Mouse (Mus musculus) granulocyte monocyte progenitor cell, adult 5-6 weeks (primary cell): ENCODE data around the gene Agpat4. TPM values are rescaled to one million over a fixed set of nuclear protein-coding genes. Genes with fewer than 3 reads are reported as not detected.
A peak's percentile ranks its signal among the peaks of the same experiment; 100 is the strongest.

ENCODE experiments used
- ATAC-seq: replicated peaks from 2 replicates; pipeline ENCODE4 v1.8.0; 2016; ENCODE audit warnings: mild to moderate bottlenecking, moderate TSS enrichment, inconsistent platforms; ENCODE audit not compliant: poor library complexity, severe bottlenecking
- total RNA-seq, 2 experiments: library from RNA; stranded (forward) in 1 of 2; stranded (reverse) in 1 of 2; fragments of 200-712, 200-1000 nt in 1 of 2; fragments of >200 nt in 1 of 2; fragmentation: Nextera tagmentation in 1 of 2; gene quantifications; 2 replicates each; pipeline ENCODE4 v1.2.3; 2014 to 2017

Agpat4 gene
- total RNA-seq, 2 experiments from 2014 or later: 0.46 to 4.9 TPM

GRCm38 (mm10) chr17:12159187-12160060 is 40.9 kb downstream of the Agpat4 start:
- ATAC-seq: peak; percentile 81

DNA sequence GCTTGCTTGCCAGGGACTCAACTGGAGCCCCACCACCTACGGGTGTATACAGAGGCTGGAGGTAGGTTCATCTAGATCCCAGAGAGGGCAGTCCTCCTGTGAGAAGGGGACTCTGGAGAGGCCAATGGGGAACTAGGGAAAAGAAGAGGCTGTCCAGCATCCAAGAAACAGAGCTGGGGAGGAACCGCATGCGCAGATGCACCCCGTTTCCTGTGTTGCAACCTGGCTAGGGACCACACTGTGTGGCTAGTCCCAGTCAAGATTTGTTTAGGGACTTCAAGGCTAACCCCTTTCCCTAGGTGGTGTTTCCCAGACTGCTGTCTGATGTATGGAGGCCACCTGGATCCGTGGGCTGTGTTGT is 41.5 kb downstream of the Agpat4 start:
- ATAC-seq: peak; percentile 80

GRCm38 (mm10) chr17:12160540-12160939 is 42.0 kb downstream of the Agpat4 start:
- no peak for ATAC-seq

DNA sequence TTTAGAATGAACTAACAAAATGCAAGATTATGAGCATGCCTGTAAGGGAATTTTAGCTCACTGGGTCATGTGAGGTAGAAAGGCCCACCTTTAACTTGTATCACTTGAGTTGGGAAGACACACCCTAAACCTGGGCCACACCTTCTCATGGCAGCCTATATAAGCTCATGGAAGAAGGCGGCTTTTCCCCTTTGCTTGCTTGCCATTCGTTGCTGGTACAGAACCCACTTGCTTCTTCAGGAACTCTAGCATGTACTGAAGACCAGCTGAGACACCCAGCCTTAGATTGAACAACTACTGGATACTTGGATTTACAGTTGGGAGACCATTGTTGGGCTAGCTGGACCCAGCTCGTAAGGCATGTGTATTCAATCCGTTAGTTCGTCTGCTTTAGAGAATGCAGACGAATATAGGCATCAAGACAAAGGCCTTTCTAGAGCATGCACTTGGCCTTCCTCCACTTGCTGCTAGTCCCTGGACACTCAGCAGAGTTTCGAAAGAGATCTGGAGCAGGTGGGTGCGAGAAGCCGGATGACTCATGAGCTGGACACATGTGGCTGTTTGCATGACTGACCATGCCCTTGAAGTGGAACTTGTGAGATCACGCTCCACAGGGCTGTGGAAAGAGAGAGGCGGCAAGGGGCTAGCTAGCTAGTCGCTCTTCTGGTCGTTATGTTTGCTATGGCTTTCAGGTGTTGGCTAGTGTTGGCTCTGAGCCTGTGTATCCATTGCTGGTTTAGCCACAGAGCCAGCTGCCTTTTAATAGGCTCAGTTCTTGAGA is 42.7 kb downstream of the Agpat4 start:
- ATAC-seq: no peak

DNA sequence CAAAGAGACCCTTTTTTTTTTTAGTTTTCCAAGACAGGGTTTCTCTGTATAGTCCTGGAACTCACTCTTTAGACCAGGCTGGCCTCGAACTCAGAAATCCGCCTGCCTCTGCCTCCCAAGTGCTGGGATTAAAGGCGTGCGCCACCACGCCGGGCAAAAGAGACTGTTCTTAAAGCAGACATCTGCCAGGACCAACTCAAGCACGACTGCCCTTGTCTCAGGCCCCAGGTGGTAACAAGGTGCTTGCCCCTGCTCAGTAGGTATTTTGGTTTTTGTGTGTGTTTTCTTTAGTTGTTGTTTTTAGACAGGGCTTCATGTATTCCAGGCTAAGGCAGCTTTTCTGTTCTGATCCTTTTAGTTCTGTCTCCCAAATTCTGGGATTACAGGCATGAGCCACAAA is 43.4 kb downstream of the Agpat4 start:
- no peak for ATAC-seq

DNA sequence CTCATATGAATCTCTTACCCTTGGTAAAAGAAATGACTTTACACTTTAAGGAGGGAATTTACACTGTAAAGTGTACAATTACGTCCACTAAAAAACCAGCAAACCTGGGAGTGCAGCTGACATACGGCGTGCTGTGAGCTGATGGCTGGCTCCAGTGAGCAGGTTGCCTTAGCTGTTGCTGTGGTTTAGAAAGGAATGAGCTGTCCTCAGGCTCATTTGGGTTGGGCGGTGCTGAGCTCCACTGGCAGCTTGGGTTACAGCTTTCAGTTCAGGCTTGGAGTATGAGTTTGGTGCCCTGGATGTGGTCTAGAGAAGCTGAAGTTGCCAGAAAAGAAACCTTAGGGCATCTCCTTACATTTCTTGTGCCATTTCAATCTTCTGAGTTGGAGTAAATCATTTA is 44.3 kb downstream of the Agpat4 start:
- no peak for ATAC-seq

- no peak for ATAC-seq
Measured at GRCm38 (mm10) chr17:12163403-12163802, 44.9 kb downstream of the Agpat4 start.

DNA sequence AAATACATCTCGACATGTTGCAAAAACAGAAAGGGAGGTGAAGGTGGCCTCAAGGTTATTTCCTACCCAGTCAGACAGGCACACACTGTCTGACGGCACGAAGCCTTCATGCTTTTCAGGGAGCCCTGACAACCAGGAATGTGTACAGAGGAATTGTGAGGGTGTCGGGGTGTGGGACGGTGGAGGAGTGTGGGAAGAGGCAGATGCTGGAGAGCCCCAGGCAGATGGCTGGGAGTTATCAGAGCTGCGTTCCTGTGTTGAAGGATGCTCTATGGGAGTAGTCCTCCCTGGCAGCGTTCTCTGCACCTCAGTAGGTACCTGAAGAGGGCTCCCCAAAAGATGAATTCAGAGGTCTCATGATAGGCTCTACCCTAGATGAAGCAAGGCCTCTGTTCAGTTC is 45.4 kb downstream of the Agpat4 start:
- ATAC-seq: no peak

GRCm38 (mm10) chr17:12164507-12164906 is 46.0 kb downstream of the Agpat4 start:
- no peak for ATAC-seq

DNA sequence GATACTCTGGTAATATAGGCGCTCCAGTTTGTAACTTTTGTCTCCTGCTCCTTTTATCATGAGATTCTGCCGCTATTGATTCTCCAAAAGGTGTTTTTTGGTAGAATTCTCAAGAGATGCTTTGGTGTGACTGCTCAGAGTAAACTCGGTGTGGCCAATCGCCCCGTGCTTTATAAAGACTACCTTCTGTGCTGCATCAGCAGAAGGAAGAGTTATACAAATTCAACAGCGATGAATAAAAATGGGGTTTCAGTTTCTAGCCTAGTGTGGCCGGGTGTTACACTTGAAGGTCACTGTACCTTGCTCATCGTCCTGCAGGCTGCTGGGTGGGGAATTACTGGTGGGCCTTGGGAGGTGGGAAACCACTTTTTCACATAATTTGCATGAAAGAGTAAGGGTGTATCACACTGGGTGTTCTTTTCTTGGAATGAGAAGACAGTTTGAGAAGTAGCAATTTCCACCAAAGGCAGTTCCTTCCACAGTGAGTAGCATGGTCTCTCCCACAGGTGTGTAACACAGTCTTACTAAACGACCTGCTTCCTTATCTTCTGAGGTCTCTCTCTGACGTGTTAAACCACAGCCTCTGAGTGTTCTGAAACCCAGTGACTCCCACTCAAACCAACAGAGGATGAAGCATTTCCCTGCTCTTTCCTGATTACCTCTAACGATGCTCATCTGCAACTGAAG is 46.6 kb downstream of the Agpat4 start:
- ATAC-seq: peak; percentile 57

GRCm38 (mm10) chr17:12165701-12166100 is 47.2 kb downstream of the Agpat4 start:
- ATAC-seq: no peak

- ATAC-seq: no peak
Measured at GRCm38 (mm10) chr17:12168536-12168935, 50.0 kb downstream of the Agpat4 start.

GRCm38 (mm10) chr17:12169326-12169836 is 50.9 kb downstream of the Agpat4 start:
- no peak for ATAC-seq

- peak; percentile 79 for ATAC-seq
Measured at GRCm38 (mm10) chr17:12170791-12171497, 52.4 kb downstream of the Agpat4 start.

GRCm38 (mm10) chr17:12171666-12172065 is 53.2 kb downstream of the Agpat4 start:
- ATAC-seq: no peak

DNA sequence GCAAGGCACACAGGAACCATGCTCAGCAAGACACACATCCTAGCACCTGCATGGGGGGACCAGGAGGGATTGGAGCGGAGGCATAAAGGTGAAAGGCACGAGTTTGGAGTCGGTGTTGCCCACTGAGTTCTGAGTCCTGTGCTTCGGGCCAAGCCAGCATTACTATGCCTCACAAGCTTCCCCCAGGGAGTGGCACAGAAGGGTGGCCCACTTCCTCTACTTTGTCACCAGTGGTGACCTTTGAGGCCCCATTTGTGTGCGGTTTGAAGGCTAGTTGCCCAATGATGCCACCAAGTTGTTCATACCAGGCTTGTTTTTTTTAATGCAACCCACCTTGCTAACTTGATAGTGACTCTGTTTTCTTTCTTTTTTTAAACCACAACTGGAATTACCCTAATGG is 55.7 kb downstream of the Agpat4 start:
- ATAC-seq: peak; percentile 73

DNA sequence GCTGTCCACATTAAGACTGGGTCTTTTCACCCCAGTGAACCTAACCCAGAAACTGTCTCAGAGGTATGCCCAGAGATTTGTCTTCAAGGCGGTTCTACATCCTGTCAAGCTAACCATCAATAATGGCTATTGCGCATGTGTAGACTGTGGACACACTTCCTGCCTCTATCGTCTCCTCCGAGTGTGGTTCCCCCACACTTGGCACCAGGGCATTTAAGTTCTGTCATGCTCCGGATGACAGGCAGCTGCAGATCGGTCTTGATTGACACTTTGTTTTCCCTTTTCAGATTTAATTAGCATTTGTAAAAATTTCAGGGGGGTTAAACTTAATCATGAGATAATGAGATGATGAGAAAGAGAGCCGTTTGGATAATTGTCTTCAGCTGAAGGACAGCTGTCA is 56.4 kb downstream of the Agpat4 start:
- ATAC-seq: 0 out of 2 replicates have a peak, but pooled peaks have one; percentile 10

DNA sequence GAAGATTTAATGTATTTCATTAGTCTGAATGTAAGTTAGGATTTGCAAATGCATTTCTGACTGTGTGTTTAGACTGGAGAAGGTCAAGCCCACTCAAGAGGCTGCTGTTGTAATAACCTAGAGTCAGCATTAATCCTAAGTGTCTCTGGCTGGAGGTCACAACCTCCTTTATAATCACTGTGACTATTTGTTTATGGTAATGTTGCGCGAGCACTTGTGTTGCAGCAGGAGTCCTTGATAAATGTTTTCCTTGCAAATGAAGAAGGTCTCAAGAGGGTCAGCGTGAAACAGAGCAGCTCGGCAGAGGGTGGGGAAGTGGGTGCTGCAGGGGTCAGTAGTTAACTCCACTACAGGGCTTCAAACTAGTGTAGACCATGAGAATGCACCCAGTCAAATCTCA is 57.1 kb downstream of the Agpat4 start:
- no peak for ATAC-seq

DNA sequence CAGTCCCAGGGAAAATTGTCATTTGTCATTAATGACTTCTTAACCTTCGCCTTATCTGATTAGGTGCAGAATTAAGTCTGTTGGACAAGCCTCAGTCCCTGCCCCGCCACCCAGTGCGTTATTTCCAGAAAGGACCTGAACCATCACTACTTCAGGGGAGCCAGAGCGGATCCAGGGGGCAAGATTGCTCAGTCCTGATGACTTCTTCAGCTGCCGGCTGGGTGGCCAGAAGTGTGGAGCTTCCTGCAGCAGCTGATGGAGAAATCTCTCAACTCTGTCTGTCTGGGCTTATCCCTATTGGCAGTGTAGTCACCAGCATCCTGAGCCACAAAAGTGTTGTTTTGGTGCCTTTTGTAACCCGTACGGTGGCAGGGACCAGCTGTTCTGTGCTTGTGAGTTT is 60.8 kb downstream of the Agpat4 start:
- ATAC-seq: no peak

- ATAC-seq: no peak
Measured at GRCm38 (mm10) chr17:12179766-12180165, 61.3 kb downstream of the Agpat4 start.
